Mouse (Mus musculus): ENCODE data around the gene Hnf1b.

DNA sequence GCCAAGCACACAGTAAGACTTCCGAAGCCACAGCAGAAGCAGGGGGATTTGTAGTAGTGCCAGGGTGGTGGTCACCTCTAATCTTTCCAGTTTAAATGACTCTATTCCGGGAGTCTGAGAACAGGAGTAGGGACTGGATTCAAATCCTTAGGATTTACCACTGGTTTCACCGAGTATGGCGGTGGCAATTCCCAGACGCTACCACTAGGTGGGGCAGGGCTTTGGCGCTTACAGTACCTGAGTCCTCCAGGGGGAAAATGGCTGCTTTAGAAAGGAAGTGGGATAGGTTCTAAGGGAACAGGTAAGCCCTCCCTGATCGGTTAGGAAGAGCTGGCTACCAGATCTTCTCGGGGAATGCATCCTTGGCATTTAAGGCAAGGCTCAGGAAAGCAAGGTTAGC lies 17.5 kb upstream of the Hnf1b start:
- TF ChIP-seq FLI1 (IDR thresholded peaks at IDR 0.05; ENCODE audit: low read length), result no peak
- TF ChIP-seq GATA1 (IDR thresholded peaks at IDR 0.05; ENCODE audit: borderline replicate concordance, low read length), result no peak
